Mouse (Mus musculus): Measurements from ENCODE around the gene Psmb9. TPM values are rescaled to one million over a fixed set of nuclear protein-coding genes. Genes with fewer than 3 reads are reported as not detected.

Gene Psmb9
- polyA plus RNA-seq, 2 experiments from 2014 or later: 320 to 348 TPM

- ATAC-seq: no peak
Measured at GRCm38 (mm10) chr17:34137601-34138000, 50.0 kb downstream of the Psmb9 start.

GRCm38 (mm10) chr17:34135297-34136224, 52.0 kb downstream of the Psmb9 start:
- ATAC-seq: peak; percentile 100

- ATAC-seq: no peak
Measured at GRCm38 (mm10) chr17:34134451-34134850, 53.1 kb downstream of the Psmb9 start.

- ATAC-seq: no peak
Measured at GRCm38 (mm10) chr17:34133289-34133688, 54.3 kb downstream of the Psmb9 start.

Other genes with a start within 250 kb of the Psmb9 start
- gene Pfdn6, start 247.4 kb downstream of the Psmb9 start, polyA plus RNA-seq (2017; shearing (Covaris generic)): 100 to 1,000 TPM; 113 to 146 TPM
- gene Wdr46, start 247.1 kb downstream of the Psmb9 start, polyA plus RNA-seq (2017; shearing (Covaris generic)): 10 to 100 TPM; 11.8 to 16.6 TPM
- gene B3galt4, start 236.3 kb downstream of the Psmb9 start, polyA plus RNA-seq (2017; shearing (Covaris generic)): 10 to 100 TPM; 18.7 to 19.0 TPM
- gene Vps52, start 232.0 kb downstream of the Psmb9 start, polyA plus RNA-seq (2017; shearing (Covaris generic)): 10 to 100 TPM; 25.1 to 28.2 TPM
- gene Rps18, start 231.8 kb downstream of the Psmb9 start, polyA plus RNA-seq (2017; shearing (Covaris generic)): 1,000 to 10,000 TPM; 6,680 to 7,218 TPM
- 1,000 to 10,000 TPM; 4,668 to 6,585 TPM for gene H2-K1, start 187.4 kb downstream of the Psmb9 start, polyA plus RNA-seq (2017; shearing (Covaris generic))
- 1 to 10 TPM; 2.2 to 3.4 TPM for gene Ring1, start 163.1 kb downstream of the Psmb9 start, polyA plus RNA-seq (2017; shearing (Covaris generic))
- gene H2-Ke6, start 159.7 kb downstream of the Psmb9 start, polyA plus RNA-seq (2017; shearing (Covaris generic)): 10 to 100 TPM; 29.3 to 35.2 TPM
- gene Slc39a7, start 156.1 kb downstream of the Psmb9 start, polyA plus RNA-seq (2017; shearing (Covaris generic)): 10 to 100 TPM; 34.6 to 49.4 TPM
- gene Rxrb, start 156.0 kb downstream of the Psmb9 start, polyA plus RNA-seq (2017; shearing (Covaris generic)): 1 to 10 TPM; 7.2 to 9.0 TPM
- under 1 TPM; 0.07 to 0.20 TPM for gene Col11a2, start 148.3 kb downstream of the Psmb9 start, polyA plus RNA-seq (2017; shearing (Covaris generic))
- 10 to 100 TPM; 42.9 to 45.4 TPM for gene H2-Oa, start 95.4 kb downstream of the Psmb9 start, polyA plus RNA-seq (2017; shearing (Covaris generic))
- gene H2-DMa, start 68.2 kb downstream of the Psmb9 start, polyA plus RNA-seq (2017; shearing (Covaris generic)): 100 to 1,000 TPM; 152 to 211 TPM
- 100 to 1,000 TPM in 1 of 2 experiments, 10 to 100 TPM in 1; 99.8 to 116 TPM for gene Brd2, start 65.1 kb downstream of the Psmb9 start, polyA plus RNA-seq (2017; shearing (Covaris generic))
- gene H2-DMb2, start 44.5 kb downstream of the Psmb9 start, polyA plus RNA-seq (2017; shearing (Covaris generic)): 10 to 100 TPM in 1 of 2 experiments, 1 to 10 TPM in 1; 4.8 to 19.7 TPM
- 1 to 10 TPM; 1.9 to 3.7 TPM for gene H2-DMb1, start 34.7 kb downstream of the Psmb9 start, polyA plus RNA-seq (2017; shearing (Covaris generic))
- 100 to 1,000 TPM; 134 to 207 TPM for gene Tap1, start 211 bp downstream of the Psmb9 start, polyA plus RNA-seq (2017; shearing (Covaris generic))
- gene Psmb8, start 10.0 kb upstream of the Psmb9 start, polyA plus RNA-seq (2017; shearing (Covaris generic)): 1,000 to 10,000 TPM in 1 of 2 experiments, 100 to 1,000 TPM in 1; 892 to 1,228 TPM
- gene Tap2, start 15.8 kb upstream of the Psmb9 start, polyA plus RNA-seq (2017; shearing (Covaris generic)): 100 to 1,000 TPM in 1 of 2 experiments, 10 to 100 TPM in 1; 68.0 to 148 TPM
- 10 to 100 TPM; 57.3 to 70.9 TPM for gene H2-Ob, start 51.1 kb upstream of the Psmb9 start, polyA plus RNA-seq (2017; shearing (Covaris generic))
- gene H2-Ab1, start 69.9 kb upstream of the Psmb9 start, polyA plus RNA-seq (2017; shearing (Covaris generic)): 10 to 100 TPM in 1 of 2 experiments, 1 to 10 TPM in 1; 3.7 to 69.9 TPM
- 10 to 100 TPM in 1 of 2 experiments, 1 to 10 TPM in 1; 4.0 to 79.3 TPM for gene H2-Aa, start 100.1 kb upstream of the Psmb9 start, polyA plus RNA-seq (2017; shearing (Covaris generic))
- gene H2-Eb1, start 118.1 kb upstream of the Psmb9 start, polyA plus RNA-seq (2017; shearing (Covaris generic)): 10 to 100 TPM in 1 of 2 experiments, 1 to 10 TPM in 1; 5.2 to 64.7 TPM
- under 1 TPM; 0.13 to 0.36 TPM for gene H2-Eb2, start 137.9 kb upstream of the Psmb9 start, polyA plus RNA-seq (2017; shearing (Covaris generic))
- under 1 TPM; 0.17 to 0.42 TPM for gene Btnl2, start 167.1 kb upstream of the Psmb9 start, polyA plus RNA-seq (2017; shearing (Covaris generic))
- gene Btnl1, start 189.4 kb upstream of the Psmb9 start, polyA plus RNA-seq (2017; shearing (Covaris generic)): not detected
- 1 to 10 TPM in 1 of 2 experiments, not detected in 1; 2.3 TPM for gene BC051142, start 211.1 kb upstream of the Psmb9 start, polyA plus RNA-seq (2017; shearing (Covaris generic))

Data from activated CD4-positive, CD25-positive, alpha-beta regulatory T cell, adult 4 months (primary cell).